Mouse (Mus musculus) erythroblast, embryonic 14.5 days (primary cell): ENCODE results near the gene Pcsk2.

Experiments used
- GATA1 ChIP-seq: IDR thresholded peaks from 2 replicates; pipeline ENCODE4 v1.6.1; 2012; ENCODE audit warnings: low read length, inconsistent platforms, mixed read lengths
- TAL1 ChIP-seq: IDR thresholded peaks from 3 replicates; pipeline ENCODE4 v1.6.1; 2012; ENCODE audit warnings: low read length, inconsistent platforms, mixed read lengths

GRCm38 (mm10) chr2:143565961-143566360 lies 20.0 kb downstream of the Pcsk2 start:
- TF ChIP-seq GATA1 (no peak), TAL1 (no peak)
